Mouse (Mus musculus): ENCODE measurements around the gene Ldb1.

Ldb1 gene

GRCm38 (mm10) chr19:46044271-46044992, 582 bp downstream of the Ldb1 start, which contains the start of gene Pprc1:
Pprc1 (plus strand) TSS chr19:46044886.
- DNase-seq (ENCODE audit: low spot score in 2 of 2): no peak

DNA sequence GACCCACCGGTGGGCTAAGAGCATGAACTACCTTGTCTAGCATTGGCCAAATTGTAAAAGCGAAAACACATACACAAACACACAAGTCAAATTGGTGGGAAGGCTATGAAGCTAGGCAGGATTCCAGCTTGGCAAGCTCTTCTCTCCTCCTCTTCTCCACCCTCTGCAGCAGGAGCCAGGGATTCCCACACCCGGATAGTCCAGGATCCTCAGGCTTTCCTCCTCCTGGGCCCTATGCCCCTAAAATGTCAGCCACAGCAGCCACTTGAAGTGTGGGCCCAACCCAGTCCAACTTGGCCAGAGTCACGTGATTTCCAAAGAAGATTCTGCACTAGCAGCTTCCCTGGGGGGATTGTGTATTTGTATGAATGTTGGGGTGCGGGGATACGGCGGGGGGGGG, 1.6 kb downstream of the Ldb1 start:
- no peak for DNase-seq (ENCODE audit: low spot score in 2 of 2)

GRCm38 (mm10) chr19:46042476-46043011, 2.5 kb downstream of the Ldb1 start:
- DNase-seq (ENCODE audit: low spot score in 2 of 2): no peak

DNA sequence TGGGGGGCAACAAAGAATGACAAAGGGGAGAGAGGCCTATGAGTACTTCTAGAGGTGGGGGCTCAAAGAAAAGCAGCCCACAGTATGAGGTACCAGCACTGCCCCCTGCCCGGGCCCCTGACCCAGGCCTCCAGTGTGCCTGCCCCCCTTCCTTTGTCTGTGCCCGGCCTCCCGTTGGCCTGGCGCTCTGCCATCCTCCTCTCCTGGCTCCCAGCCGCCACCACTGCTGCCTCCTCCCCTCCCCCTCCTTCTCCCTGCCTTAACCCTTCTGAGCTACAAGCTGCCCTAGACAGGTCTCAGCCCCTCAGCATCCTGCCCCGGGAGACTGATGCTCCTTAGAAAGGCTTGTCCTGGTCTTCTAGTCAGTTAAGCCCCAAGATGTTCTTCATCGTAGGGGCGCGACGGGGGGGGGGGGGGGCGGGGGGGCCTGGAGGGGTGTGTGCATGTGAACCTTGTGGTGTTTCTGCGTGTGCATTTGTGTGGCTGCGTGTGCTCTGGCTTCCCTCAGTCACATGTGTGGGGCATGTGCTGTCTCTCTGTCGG, 3.0 kb downstream of the Ldb1 start:
- DNase-seq (ENCODE audit: low spot score in 2 of 2): peak in 1 of 2 experiments; percentile 52

DNA sequence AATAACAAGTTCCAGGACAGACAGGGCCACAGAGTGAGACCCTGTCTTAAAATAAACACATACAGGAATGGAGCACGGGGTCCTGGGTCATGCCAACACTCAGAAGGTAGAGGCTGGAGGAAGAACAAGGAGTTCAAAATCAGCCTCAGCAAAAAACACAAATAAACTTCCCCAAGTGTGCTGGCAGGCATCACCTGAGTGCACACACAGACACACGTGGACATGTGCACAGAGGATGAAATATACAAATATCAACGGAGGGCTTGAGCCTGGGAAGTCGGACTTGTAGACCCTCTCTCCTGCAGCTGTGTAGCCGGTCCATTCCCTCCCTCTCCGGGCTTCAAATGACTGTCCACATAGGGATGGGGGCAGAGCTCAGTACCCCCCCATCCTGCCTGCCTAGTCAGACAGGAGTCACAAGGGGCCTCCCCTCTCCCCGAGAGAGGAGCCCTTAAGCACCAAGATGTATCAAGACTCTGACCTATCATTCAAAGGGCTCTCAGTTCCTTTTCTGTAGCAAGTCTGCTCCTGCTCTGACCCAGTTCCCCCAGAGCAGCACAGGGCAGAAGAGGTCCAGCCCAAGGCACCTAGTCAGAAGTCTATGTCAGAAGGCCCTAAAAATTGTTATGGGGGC, 3.6 kb downstream of the Ldb1 start:
- DNase-seq (ENCODE audit: low spot score in 2 of 2): no peak

DNA sequence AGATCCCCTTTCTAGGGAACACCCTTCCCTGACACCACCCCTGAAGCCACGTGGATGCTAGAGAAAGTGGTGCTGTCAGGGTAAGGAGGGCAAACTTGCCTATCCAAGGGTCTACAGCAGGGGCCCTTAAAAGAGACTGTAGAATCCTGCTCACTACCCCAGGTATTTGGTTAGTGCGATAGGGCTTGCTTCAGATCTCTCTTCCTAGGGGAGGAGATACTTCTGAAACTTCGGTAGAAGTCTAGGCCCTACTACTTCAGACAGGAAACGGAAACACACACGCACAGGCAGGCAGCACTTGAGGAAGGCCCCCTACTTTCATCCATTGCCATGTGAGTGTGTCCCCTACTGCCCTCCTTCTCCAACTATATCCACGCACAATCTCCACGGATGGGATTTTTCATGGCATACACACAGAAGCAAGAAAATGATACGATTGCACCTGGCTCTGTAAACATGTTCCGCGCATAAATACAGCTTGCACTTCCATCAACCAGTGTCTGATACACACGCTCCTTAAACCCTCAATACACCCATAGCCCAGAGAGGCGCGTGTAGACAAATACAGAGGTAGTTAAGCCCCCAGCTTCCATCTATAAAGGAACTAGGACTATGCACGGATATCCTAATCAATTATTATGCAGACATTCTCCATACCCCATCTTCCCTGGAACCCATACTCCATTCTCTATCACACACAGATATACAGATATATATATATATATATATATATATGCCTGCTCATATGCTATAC, 4.7 kb downstream of the Ldb1 start:
- DNase-seq (ENCODE audit: low spot score in 2 of 2): no peak

DNA sequence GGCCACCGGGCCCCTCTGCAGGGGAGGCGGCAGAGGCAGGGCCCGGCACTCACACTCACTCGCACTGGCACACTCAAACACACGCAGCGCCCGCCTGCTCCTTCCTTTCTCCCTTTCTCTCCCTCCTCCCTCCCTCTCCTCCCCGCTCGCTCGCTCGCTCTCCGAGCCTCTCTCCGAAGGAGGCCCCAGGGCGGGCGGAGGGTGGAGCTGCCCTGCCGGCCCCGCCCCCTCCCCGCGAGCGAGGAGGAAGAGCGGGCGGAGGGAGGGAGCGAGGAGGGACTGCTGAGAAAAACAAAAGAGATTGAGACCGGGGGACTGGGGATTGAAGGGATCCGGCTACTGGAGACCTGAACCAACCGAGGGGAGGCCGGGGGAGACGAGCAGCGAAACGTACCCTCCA, 5.5 kb downstream of the Ldb1 start:
- peak; percentile 80 to 89 for DNase-seq (ENCODE audit: low spot score in 2 of 2)

DNA sequence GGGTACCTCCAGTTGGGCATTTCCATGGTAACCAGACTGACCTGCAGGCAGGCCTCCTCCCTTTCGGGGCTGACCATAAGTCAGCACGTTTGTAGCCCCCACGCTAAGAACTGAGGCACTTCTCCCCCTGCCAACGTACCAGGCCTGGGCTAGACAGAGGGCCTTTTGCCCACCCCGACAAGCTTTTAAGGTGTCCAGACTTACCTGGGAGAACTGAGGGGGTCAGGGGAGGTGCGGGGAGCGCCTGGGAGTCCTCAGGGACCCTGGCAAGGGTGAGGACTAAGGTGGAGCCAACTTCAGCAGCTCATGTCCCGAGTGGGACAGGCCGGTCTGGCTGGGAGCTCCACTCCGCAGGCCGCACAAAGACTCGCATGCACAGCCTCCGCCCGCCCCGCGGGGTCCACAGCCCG, 6.2 kb downstream of the Ldb1 start:
- no peak for DNase-seq (ENCODE audit: low spot score in 2 of 2)

GRCm38 (mm10) chr19:46037925-46038850, 6.8 kb downstream of the Ldb1 start:
- no peak for DNase-seq (ENCODE audit: low spot score in 2 of 2)

DNA sequence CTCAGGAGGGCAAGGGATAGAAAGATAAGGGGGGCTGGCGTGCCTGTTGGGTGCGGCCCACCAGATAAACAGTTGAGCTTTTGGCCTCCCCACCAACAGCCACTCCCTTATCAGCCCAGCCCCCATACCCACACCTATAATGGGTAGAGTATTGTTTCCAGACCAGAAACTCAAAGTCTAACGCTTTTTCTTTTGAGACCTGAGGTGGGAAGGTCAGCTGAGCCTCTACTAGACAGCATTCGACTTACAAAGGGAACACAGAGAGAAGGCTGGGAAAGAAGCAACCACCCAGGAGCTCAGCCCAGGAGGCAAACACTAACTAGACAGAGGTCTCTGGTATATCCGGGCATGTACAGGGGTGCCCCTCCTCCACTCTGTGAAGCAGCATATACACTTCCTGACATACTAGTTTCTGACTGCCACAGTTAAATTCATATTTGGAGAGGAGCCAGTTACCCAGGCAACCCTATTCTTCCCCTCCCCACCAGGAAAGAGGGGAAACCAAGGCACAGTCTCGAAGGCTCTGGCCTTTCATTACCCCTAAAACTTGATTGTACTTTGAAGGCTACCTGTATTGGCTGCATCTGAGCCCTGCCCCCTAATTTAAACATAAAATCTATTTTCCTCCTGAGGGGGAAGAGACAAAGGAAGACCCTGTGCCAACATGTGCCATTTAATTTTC, 7.6 kb downstream of the Ldb1 start:
- no peak for DNase-seq (ENCODE audit: low spot score in 2 of 2)

DNA sequence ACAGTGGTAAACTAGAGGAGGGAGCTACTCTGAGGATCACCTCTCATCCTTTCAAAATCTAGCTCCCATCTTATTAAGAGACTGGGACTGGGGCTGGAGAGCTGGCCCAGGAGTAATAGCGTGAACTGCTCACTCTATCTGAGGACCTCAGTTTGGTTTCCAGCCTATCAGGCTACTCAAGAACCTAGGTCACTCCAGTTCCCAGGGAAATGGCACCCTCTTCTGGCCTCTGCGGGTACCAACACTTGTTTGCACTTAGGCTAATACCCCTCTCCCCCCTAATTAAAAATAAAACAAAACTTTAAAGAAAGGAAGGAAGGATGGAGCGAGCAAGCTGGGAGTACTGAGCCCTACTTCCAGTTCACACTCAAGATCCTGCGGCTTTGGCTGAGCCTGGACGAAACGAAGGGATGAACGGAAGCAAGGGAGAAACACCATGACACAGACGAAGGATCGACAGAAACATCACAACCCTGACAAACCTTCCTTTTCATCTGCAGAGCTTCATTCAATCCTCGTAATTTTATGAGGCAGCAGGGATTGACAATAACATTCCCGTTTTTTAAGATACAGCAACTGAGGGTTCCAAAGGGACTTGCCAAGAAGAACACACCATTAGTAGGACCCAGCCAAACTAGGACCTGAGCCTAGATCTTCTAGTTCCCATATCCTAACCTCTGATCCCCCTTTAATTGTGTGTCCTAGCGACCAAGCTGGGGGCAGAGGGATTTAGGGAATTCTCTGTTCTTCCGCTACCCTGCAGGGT, 8.4 kb downstream of the Ldb1 start:
- DNase-seq (ENCODE audit: low spot score in 2 of 2): peak in 1 of 2 experiments; percentile 52

- DNase-seq (ENCODE audit: low spot score in 2 of 2): no peak
These were observed 9.0 kb downstream of the Ldb1 start for GRCm38 (mm10) chr19:46035971-46036370.

- DNase-seq (ENCODE audit: low spot score in 2 of 2): no peak
These were observed 11.1 kb downstream of the Ldb1 start for GRCm38 (mm10) chr19:46033911-46034310.

DNA sequence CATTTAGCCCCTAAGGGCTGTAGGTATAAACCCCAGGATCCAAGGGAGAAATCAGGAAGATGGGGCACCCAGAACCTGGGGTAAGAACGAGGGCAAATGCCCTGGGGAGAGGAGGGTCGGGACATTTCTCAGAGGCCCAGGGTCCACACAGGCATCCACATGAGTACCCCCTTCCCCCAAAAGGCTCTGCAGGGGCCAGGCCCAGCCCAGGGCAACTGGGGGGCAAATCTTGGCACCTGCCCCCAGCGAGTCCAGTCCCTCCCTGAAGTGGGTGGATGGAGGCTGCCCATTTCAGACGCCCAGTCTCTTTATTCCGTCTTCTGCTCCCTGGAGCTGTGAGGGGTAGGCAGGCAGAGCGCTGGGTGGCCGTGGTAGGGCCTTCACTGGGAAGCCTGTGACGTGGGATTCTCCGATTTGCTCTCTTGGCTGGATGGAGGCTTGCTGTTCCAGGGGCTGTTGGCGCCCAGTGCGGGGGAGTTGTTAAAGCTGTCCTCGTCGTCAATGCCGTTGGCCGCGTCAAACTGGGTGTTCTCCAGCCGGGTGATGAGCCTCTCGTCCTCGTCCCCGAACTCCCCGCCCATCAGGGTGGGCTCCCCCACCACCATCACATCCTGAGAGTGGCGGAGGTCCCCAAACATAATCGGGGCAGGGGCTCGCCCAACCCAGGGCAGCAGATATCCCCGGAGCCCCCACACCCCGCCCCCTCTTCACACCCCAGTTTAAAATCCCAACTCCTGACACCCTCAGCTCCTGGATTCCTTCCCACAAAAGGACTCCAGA, 12.1 kb downstream of the Ldb1 start:
- DNase-seq (ENCODE audit: low spot score in 2 of 2): no peak

- DNase-seq (ENCODE audit: low spot score in 2 of 2): no peak
These were observed 13.2 kb downstream of the Ldb1 start for GRCm38 (mm10) chr19:46031689-46032432.

DNA sequence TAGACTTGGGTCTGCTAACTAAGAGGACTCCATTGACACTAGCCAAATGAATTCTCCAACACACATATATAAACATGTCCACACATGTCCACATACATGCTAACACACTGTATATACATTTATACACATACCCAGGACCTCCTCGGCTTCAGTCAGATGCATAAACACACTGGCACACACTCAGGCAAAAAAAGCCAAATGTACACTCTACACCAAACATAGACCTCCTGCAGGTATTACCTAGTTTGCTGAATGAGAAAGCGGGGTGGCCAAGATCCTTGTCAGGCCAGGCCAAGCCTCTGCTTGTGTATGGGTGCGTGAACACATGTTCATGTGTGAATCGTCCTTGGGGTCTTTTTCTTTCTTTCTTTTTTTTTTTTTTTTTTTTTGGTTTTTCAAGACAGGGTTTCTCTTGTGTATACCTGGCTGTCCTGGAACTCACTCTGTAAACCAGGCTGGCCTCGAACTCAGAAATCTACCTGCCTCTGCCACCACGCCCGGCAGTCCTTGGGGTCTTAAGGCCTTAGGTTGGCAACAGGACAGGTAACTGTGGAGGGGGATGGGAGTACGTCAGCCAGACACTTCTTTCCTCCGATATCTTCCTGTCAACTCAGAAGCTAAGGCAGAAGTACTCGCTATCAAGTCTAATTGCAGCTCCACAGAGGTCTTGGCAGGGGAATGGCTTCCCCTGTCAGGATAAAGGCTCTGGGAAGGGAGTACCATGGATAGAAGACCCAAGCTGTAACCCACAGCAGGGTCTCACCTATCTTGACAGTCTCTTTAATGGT, 14.6 kb downstream of the Ldb1 start:
- no peak for DNase-seq (ENCODE audit: low spot score in 2 of 2)

GRCm38 (mm10) chr19:46029652-46030051, 15.4 kb downstream of the Ldb1 start:
- no peak for DNase-seq (ENCODE audit: low spot score in 2 of 2)
